Mouse (Mus musculus): ENCODE data around the gene Gm45521.
"Not testable (repeated sequence)": the region's sequence is repeated elsewhere in the genome, so short reads cannot be mapped to it uniquely, and the experiment has no call there.

Gm45521 gene

GRCm38 (mm10) chr14:7999435-7999834 lies 42.3 kb downstream of the Gm45521 start:
- DNase-seq (ENCODE audit: extremely low spot score, low spot score), result no peak

GRCm38 (mm10) chr14:8000247-8000646 lies 43.2 kb downstream of the Gm45521 start:
- DNase-seq (ENCODE audit: extremely low spot score, low spot score), result no peak

GRCm38 (mm10) chr14:8000831-8001685 lies 44.0 kb downstream of the Gm45521 start:
- DNase-seq (ENCODE audit: extremely low spot score, low spot score), result no peak

- peak; percentile 88 for DNase-seq (ENCODE audit: extremely low spot score, low spot score)
These were observed 45.5 kb downstream of the Gm45521 start, which contains the start of gene Abhd6 for GRCm38 (mm10) chr14:8002432-8003092. TSS of gene Abhd6 (plus strand) at chr14:8002902.

- DNase-seq (ENCODE audit: extremely low spot score, low spot score), result peak; percentile 63
These were observed 46.1 kb downstream of the Gm45521 start for GRCm38 (mm10) chr14:8003093-8003670.

GRCm38 (mm10) chr14:8003727-8004670 lies 46.9 kb downstream of the Gm45521 start:
- no peak for DNase-seq (ENCODE audit: extremely low spot score, low spot score)

- DNase-seq (ENCODE audit: extremely low spot score, low spot score), result not testable (repeated sequence)
These were observed 49.0 kb downstream of the Gm45521 start for GRCm38 (mm10) chr14:8006061-8006460.

- DNase-seq (ENCODE audit: extremely low spot score, low spot score), result no peak
These were observed 50.0 kb downstream of the Gm45521 start for GRCm38 (mm10) chr14:8007084-8007483.

- no peak for DNase-seq (ENCODE audit: extremely low spot score, low spot score)
These were observed 50.4 kb downstream of the Gm45521 start for GRCm38 (mm10) chr14:8007486-8007885.

- DNase-seq (ENCODE audit: extremely low spot score, low spot score), result no peak
These were observed 50.8 kb downstream of the Gm45521 start for GRCm38 (mm10) chr14:8007923-8008322.

All from neural tube, embryonic 10.5 days (tissue).